ENCODE assay signal across 13 mouse cellular contexts in genomic region chr6:15712860-15713385, GRCm38 (mm10).
"Had no signal": no experiment of that assay in that cellular context is flagged by ENCODE, and none has a peak within 500 bp of the region (broad histone marks: within the 10 kb centered on the region; RNA-seq: fewer than 3 reads in every experiment).

No protein-coding gene starts in this region.

- DNase-seq: gastrocnemius, postnatal 14 days; gastrocnemius, postnatal 36 days; heart, adult 18-20 months; heart, postnatal 14 days; heart, postnatal 36 days; kidney, adult 11 months; kidney, adult 2 months; kidney, adult 9 months; kidney, postnatal 14 days; kidney, postnatal 36 days; layer of hippocampus, adult 9-11 months; layer of hippocampus, postnatal 36 days; left cerebral cortex, postnatal 4 days had no signal
